Mouse (Mus musculus): ENCODE data around the gene Marc2. TPM values are rescaled to one million over a fixed set of nuclear protein-coding genes. Genes with fewer than 3 reads are reported as not detected.

Marc2 gene
- 100 and 105 TPM in 2 replicates for polyA plus RNA-seq (2012; rRNA removed)

GRCm38 (mm10) chr1:184846092-184846750 lies at the start of gene Marc2:
Gene Marc2 (minus strand): TSS chr1:184846451.
- TF ChIP-seq POLR2A (IDR thresholded peaks at IDR 0.05; ENCODE audit: extremely low read depth, insufficient read depth, low read length) (no peak; the same call in 1 of the 2 replicates), CTCF (IDR thresholded peaks at IDR 0.05; ENCODE audit: extremely low read depth, insufficient read depth, low read length) (no peak)
- Histone ChIP-seq H3K4me3 (ENCODE audit: insufficient read depth, low read length) (peak within 1 kb of the TSS; percentile 87), H3K4me1 (ENCODE audit: control insufficient read depth, insufficient read depth, low read length) (peaks cover 8% of the 10 kb centered on the region), H3K27ac (ENCODE audit: insufficient read depth, low read length) (peak within 1 kb of the TSS; percentile 77)

GRCm38 (mm10) chr1:184891998-184892397 lies 45.7 kb upstream of the Marc2 start:
- H3K4me1 ChIP-seq (ENCODE audit: control insufficient read depth, insufficient read depth, low read length): no peaks in the 10 kb centered on the region
- no peak overlapping the region for H3K4me3 ChIP-seq (ENCODE audit: insufficient read depth, low read length)
- TF ChIP-seq POLR2A (IDR thresholded peaks at IDR 0.05; ENCODE audit: extremely low read depth, insufficient read depth, low read length) (no peak), CTCF (IDR thresholded peaks at IDR 0.05; ENCODE audit: extremely low read depth, insufficient read depth, low read length) (peak; percentile 65)
- H3K27ac ChIP-seq (ENCODE audit: insufficient read depth, low read length): no peak overlapping the region

- no peaks in the 10 kb centered on the region for H3K4me1 ChIP-seq (ENCODE audit: control insufficient read depth, insufficient read depth, low read length)
- no peak overlapping the region for H3K27ac ChIP-seq (ENCODE audit: insufficient read depth, low read length)
- no peak overlapping the region for H3K4me3 ChIP-seq (ENCODE audit: insufficient read depth, low read length)
- TF ChIP-seq POLR2A (IDR thresholded peaks at IDR 0.05; ENCODE audit: extremely low read depth, insufficient read depth, low read length) (no peak), CTCF (IDR thresholded peaks at IDR 0.05; ENCODE audit: extremely low read depth, insufficient read depth, low read length) (no peak)
Measured at GRCm38 (mm10) chr1:184889454-184889853, 43.2 kb upstream of the Marc2 start.

GRCm38 (mm10) chr1:184886160-184886559 lies 39.9 kb upstream of the Marc2 start:
- no peaks in the 10 kb centered on the region for H3K4me1 ChIP-seq (ENCODE audit: control insufficient read depth, insufficient read depth, low read length)
- TF ChIP-seq POLR2A (IDR thresholded peaks at IDR 0.05; ENCODE audit: extremely low read depth, insufficient read depth, low read length): no peak
- no peak for TF ChIP-seq CTCF (IDR thresholded peaks at IDR 0.05; ENCODE audit: extremely low read depth, insufficient read depth, low read length)
- no peak overlapping the region for H3K27ac ChIP-seq (ENCODE audit: insufficient read depth, low read length)
- H3K4me3 ChIP-seq (ENCODE audit: insufficient read depth, low read length): no peak overlapping the region

GRCm38 (mm10) chr1:184882281-184883268 lies 36.3 kb upstream of the Marc2 start, which contains the start of gene C130074G19Rik:
Gene C130074G19Rik (minus strand): TSS chr1:184883218.
- TF ChIP-seq CTCF (IDR thresholded peaks at IDR 0.05; ENCODE audit: extremely low read depth, insufficient read depth, low read length): peak; percentile 14; the same call in 1 of the 2 replicates
- TF ChIP-seq POLR2A (IDR thresholded peaks at IDR 0.05; ENCODE audit: extremely low read depth, insufficient read depth, low read length): no peak
- no peaks in the 10 kb centered on the region for H3K4me1 ChIP-seq (ENCODE audit: control insufficient read depth, insufficient read depth, low read length)
- H3K27ac ChIP-seq (ENCODE audit: insufficient read depth, low read length): peak within 1 kb of the TSS; percentile 66
- H3K4me3 ChIP-seq (ENCODE audit: insufficient read depth, low read length): peak within 1 kb of the TSS; percentile 60

GRCm38 (mm10) chr1:184881861-184882260 lies 35.6 kb upstream of the Marc2 start:
- TF ChIP-seq CTCF (IDR thresholded peaks at IDR 0.05; ENCODE audit: extremely low read depth, insufficient read depth, low read length) (no peak), POLR2A (IDR thresholded peaks at IDR 0.05; ENCODE audit: extremely low read depth, insufficient read depth, low read length) (no peak)
- H3K27ac ChIP-seq (ENCODE audit: insufficient read depth, low read length): peak overlapping the region; percentile 66; the same call in 1 of the 2 replicates
- peaks cover under 1% of the 10 kb centered on the region for H3K4me1 ChIP-seq (ENCODE audit: control insufficient read depth, insufficient read depth, low read length)
- H3K4me3 ChIP-seq (ENCODE audit: insufficient read depth, low read length): peak overlapping the region; percentile 60

- H3K27ac ChIP-seq (ENCODE audit: insufficient read depth, low read length): no peak overlapping the region
- H3K4me3 ChIP-seq (ENCODE audit: insufficient read depth, low read length): peak overlapping the region; percentile 60; the same call in 1 of the 2 replicates
- H3K4me1 ChIP-seq (ENCODE audit: control insufficient read depth, insufficient read depth, low read length): peaks cover 2% of the 10 kb centered on the region
- TF ChIP-seq POLR2A (IDR thresholded peaks at IDR 0.05; ENCODE audit: extremely low read depth, insufficient read depth, low read length) (no peak), CTCF (IDR thresholded peaks at IDR 0.05; ENCODE audit: extremely low read depth, insufficient read depth, low read length) (no peak)
Measured at GRCm38 (mm10) chr1:184881211-184881610, 35.0 kb upstream of the Marc2 start.

- Histone ChIP-seq H3K4me1 (ENCODE audit: control insufficient read depth, insufficient read depth, low read length) (peaks cover 2% of the 10 kb centered on the region), H3K27ac (ENCODE audit: insufficient read depth, low read length) (peak overlapping the region; percentile 59; the same call in 1 of the 2 replicates), H3K4me3 (ENCODE audit: insufficient read depth, low read length) (no peak overlapping the region)
- no peak for TF ChIP-seq POLR2A (IDR thresholded peaks at IDR 0.05; ENCODE audit: extremely low read depth, insufficient read depth, low read length)
- no peak for TF ChIP-seq CTCF (IDR thresholded peaks at IDR 0.05; ENCODE audit: extremely low read depth, insufficient read depth, low read length)
Measured at GRCm38 (mm10) chr1:184878860-184879259, 32.6 kb upstream of the Marc2 start.

GRCm38 (mm10) chr1:184877306-184877705 lies 31.1 kb upstream of the Marc2 start:
- no peak overlapping the region for H3K27ac ChIP-seq (ENCODE audit: insufficient read depth, low read length)
- H3K4me1 ChIP-seq (ENCODE audit: control insufficient read depth, insufficient read depth, low read length): peaks cover 2% of the 10 kb centered on the region
- no peak for TF ChIP-seq POLR2A (IDR thresholded peaks at IDR 0.05; ENCODE audit: extremely low read depth, insufficient read depth, low read length)
- TF ChIP-seq CTCF (IDR thresholded peaks at IDR 0.05; ENCODE audit: extremely low read depth, insufficient read depth, low read length): no peak

More at GRCm38 (mm10) chr1:184877306-184877705, 31.1 kb upstream of the Marc2 start:
- H3K4me3 ChIP-seq (ENCODE audit: insufficient read depth, low read length): no peak overlapping the region

Data from cortical plate, adult 2 months (tissue).